Mouse (Mus musculus): ENCODE results near the gene Rfng. TPM values are rescaled to one million over a fixed set of nuclear protein-coding genes. Genes with fewer than 3 reads are reported as not detected.

The Rfng gene
- total and polyA plus RNA-seq, 3 experiments = 3.8 to 17.6 (median 10.0) TPM

- dilution Hi-C loops (cut with MboI; ENCODE audit: extremely low pct_ligation_motif_present, extremely low pct_unique_long_range_greater_than_20kb, low sequenced_read_pairs) = no loop called here
- no peaks in the 10 kb centered on the region for H3K9me3 ChIP-seq (replicated peaks; ENCODE audit: low read length)
- no peak overlapping the region for H3K9ac ChIP-seq (ENCODE audit: insufficient read depth, low read depth)
- TF ChIP-seq BHLHE40 (IDR thresholded peaks at IDR 0.05; ENCODE audit: low read depth, low read length) (no peak), USF1 (IDR thresholded peaks at IDR 0.05; ENCODE audit: low read depth, low read length) (no peak), RCOR1 (conservative IDR thresholded peaks at IDR 0.05; ENCODE audit: low read depth, low read length) (no peak), MAZ (IDR thresholded peaks at IDR 0.05; ENCODE audit: low read depth, low read length) (no peak), JUN (IDR thresholded peaks at IDR 0.05; ENCODE audit: insufficient read depth, low read depth, low read length) (no peak), ZMIZ1 (IDR thresholded peaks at IDR 0.05; ENCODE audit: low read depth, low read length) (no peak), PAX5 (IDR thresholded peaks at IDR 0.05; ENCODE audit: low read length) (no peak), RAD21 (IDR thresholded peaks at IDR 0.05; ENCODE audit: low read depth, low read length) (no peak), IRF4 (IDR thresholded peaks at IDR 0.05; ENCODE audit: low read depth, low read length) (no peak), EP300 (IDR thresholded peaks at IDR 0.05; ENCODE audit: low read length) (no peak)
- in situ Hi-C loops (cut with MboI; ENCODE audit: low pct_ligation_motif_present, low pct_unique_long_range_greater_than_20kb, low sequenced_read_pairs) = no loop called here
- H3K79me2 ChIP-seq (replicated peaks; ENCODE audit: control insufficient read depth, extremely low read depth, insufficient read depth, poor library complexity, severe bottlenecking) = peaks cover 2% of the 10 kb centered on the region
- H3K4me1 ChIP-seq (ENCODE audit: control insufficient read depth in 1 of 2, insufficient read depth in 2 of 2) = peaks cover 4 to 18% of the 10 kb centered on the region in 2 experiments; a peak in 3 of 4 replicates
- no peak overlapping the region for H3K4me2 ChIP-seq (ENCODE audit: insufficient read depth, low read depth, poor library complexity, severe bottlenecking)
- no peaks in the 10 kb centered on the region for H3K27me3 ChIP-seq (replicated peaks)
- H3K4me3 ChIP-seq (replicated peaks in 1 of 3; ENCODE audit: low read depth in 2 of 3, low read length in 2 of 3, poor library complexity in 1 of 3) = no peak overlapping the region
- peaks cover 11 to 30% of the 10 kb centered on the region in 2 experiments for H3K36me3 ChIP-seq (replicated peaks in 1 of 2; ENCODE audit: control insufficient read depth in 1 of 2, insufficient read depth in 1 of 2, low read length in 1 of 2)
- no peak overlapping the region for H3K27ac ChIP-seq (ENCODE audit: insufficient read depth, low read depth)
- DNase-seq (ENCODE audit: extremely low read depth) = no peak
Measured at GRCm38 (mm10) chr11:120779876-120780275, 4.1 kb downstream of the Rfng start.

- Histone ChIP-seq H3K9ac (ENCODE audit: insufficient read depth, low read depth) (no peak overlapping the region), H3K27ac (ENCODE audit: insufficient read depth, low read depth) (no peak overlapping the region), H3K36me3 (replicated peaks in 1 of 2; ENCODE audit: control insufficient read depth in 1 of 2, insufficient read depth in 1 of 2, low read length in 1 of 2) (peaks cover 11 to 22% of the 10 kb centered on the region in 2 experiments), H3K9me3 (replicated peaks; ENCODE audit: low read length) (no peaks in the 10 kb centered on the region), H3K4me1 (ENCODE audit: control insufficient read depth in 1 of 2, insufficient read depth in 2 of 2) (peaks cover 0 to 9% of the 10 kb centered on the region in 2 experiments; a peak in 2 of 4 replicates), H3K4me2 (ENCODE audit: insufficient read depth, low read depth, poor library complexity, severe bottlenecking) (no peak overlapping the region), H3K27me3 (replicated peaks) (no peaks in the 10 kb centered on the region), H3K4me3 (replicated peaks in 1 of 3; ENCODE audit: low read depth in 2 of 3, low read length in 2 of 3, poor library complexity in 1 of 3) (no peak overlapping the region), H3K79me2 (replicated peaks; ENCODE audit: control insufficient read depth, extremely low read depth, insufficient read depth, poor library complexity, severe bottlenecking) (no peaks in the 10 kb centered on the region)
- TF ChIP-seq POLR2AphosphoS2 (IDR thresholded peaks at IDR 0.05; ENCODE audit: low read depth, low read length) (no peak), MAZ (IDR thresholded peaks at IDR 0.05; ENCODE audit: low read depth, low read length) (no peak), UBTF (IDR thresholded peaks at IDR 0.05; ENCODE audit: low read depth, low read length) (no peak), ETS1 (conservative IDR thresholded peaks at IDR 0.05; ENCODE audit: low read depth, low read length) (no peak), ELF1 (IDR thresholded peaks at IDR 0.05; ENCODE audit: low read depth, low read length) (no peak), MYC (IDR thresholded peaks at IDR 0.05; ENCODE audit: low read depth, low read length) (no peak), JUN (IDR thresholded peaks at IDR 0.05; ENCODE audit: insufficient read depth, low read depth, low read length) (no peak)
- in situ Hi-C loops (cut with MboI; ENCODE audit: low pct_ligation_motif_present, low pct_unique_long_range_greater_than_20kb, low sequenced_read_pairs) = no loop called here
- dilution Hi-C loops (cut with MboI; ENCODE audit: extremely low pct_ligation_motif_present, extremely low pct_unique_long_range_greater_than_20kb, low sequenced_read_pairs) = no loop called here
- no peak for DNase-seq (ENCODE audit: extremely low read depth)
Measured at GRCm38 (mm10) chr11:120777123-120777522, 6.9 kb downstream of the Rfng start.

All from CH12.LX (cell line).